ENCODE assay signal across 16 mouse cellular contexts in the genomic region with DNA sequence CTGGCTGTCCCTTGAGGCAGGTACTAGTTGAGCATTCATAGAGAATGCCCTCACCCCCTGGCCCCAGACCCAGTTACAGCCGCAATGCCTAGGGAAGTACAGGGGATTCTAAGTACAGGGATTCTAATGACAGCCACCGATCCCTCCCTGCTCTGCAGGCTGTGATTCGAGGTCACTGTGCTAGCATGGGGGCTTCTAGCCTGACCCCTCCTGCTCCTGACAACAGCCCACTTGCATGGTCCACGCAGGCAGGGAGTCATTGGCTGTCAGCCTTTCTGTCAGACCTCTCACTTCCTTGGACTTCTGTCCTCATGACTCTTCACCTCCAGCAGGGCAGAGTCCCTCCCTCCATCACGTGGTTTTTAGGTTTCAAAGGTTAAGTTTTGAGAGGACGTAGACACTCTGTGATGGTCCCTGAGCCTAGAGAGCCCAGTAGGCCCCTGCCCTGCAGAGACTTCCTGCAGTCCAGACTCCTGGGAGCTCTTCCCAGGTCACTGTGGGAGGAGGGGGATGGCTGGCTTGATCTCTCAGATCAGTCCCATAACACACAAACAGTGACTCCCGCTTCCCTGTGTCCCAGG. TPM values are rescaled to one million over a fixed set of nuclear protein-coding genes. Genes with fewer than 3 reads are reported as not detected.
A peak's percentile ranks its signal among the peaks of the same experiment; 100 is the strongest.
DNase-seq lines count a peak whose midpoint lies in the region; ATAC-seq and TF ChIP-seq lines count a peak whose summit lies in the region.
"Had no signal": no experiment of that assay in that cellular context is flagged by ENCODE, and none has a peak within 500 bp of the region (broad histone marks: within the 10 kb centered on the region; RNA-seq: fewer than 3 reads in every experiment).

No protein-coding gene starts in this region.

- peaks cover 82% of the 10 kb centered on the region for H3K4me1 ChIP-seq in hindbrain, embryonic 10.5 days (replicated peaks)
- H3K4me1 ChIP-seq in hindbrain, embryonic 14.5 days (replicated peaks; ENCODE audit: control insufficient read depth, insufficient read depth, low read length), result peaks cover 23% of the 10 kb centered on the region; the same call in 1 of the 2 replicates
- peaks cover 15% of the 10 kb centered on the region for H3K4me1 ChIP-seq in liver, postnatal 0 days (ENCODE audit: insufficient read depth)
- peaks cover 77% of the 10 kb centered on the region for H3K4me1 ChIP-seq in embryonic facial prominence, embryonic 10.5 days

- ATAC-seq in hindbrain, embryonic 14.5 days (ENCODE audit: low FRiP score), result no peak
- ATAC-seq in liver, postnatal 0 days, result peak; percentile 86
- ATAC-seq: Patski had no signal

- no peak overlapping the region for H3K9ac ChIP-seq in hindbrain, embryonic 14.5 days
- no peak overlapping the region; the same call in 1 of the 2 replicates for H3K9ac ChIP-seq in liver, postnatal 0 days (replicated peaks)
- H3K9ac ChIP-seq: forebrain, embryonic 12.5 days; heart, embryonic 15.5 days; neural tube, embryonic 12.5 days had no signal

- no peak for DNase-seq in hindbrain, embryonic 10.5 days (ENCODE audit: low spot score)
- no peak for DNase-seq in hindbrain, embryonic 14.5 days (ENCODE audit: low spot score)
- peak; percentile 68 for DNase-seq in kidney, adult 18-20 months
- DNase-seq in kidney, postnatal 14 days, result peak; percentile 77
- DNase-seq in liver, postnatal 0 days, result peak; percentile 47
- no peak for DNase-seq in lung, postnatal 4 days
- no peak for DNase-seq in embryonic facial prominence, embryonic 10.5 days (ENCODE audit: low spot score)
- DNase-seq: B cell, adult 2 months; lung, adult 18-20 months; thymus, adult 2 months had no signal

- no peak overlapping the region for H3K4me3 ChIP-seq in hindbrain, embryonic 10.5 days
- no peak overlapping the region for H3K4me3 ChIP-seq in hindbrain, embryonic 14.5 days (replicated peaks; ENCODE audit: low read length)
- H3K4me3 ChIP-seq in liver, postnatal 0 days (ENCODE audit: low read depth, low read length), result no peak overlapping the region
- no peak overlapping the region for H3K4me3 ChIP-seq in embryonic facial prominence, embryonic 10.5 days
- H3K4me3 ChIP-seq: forebrain, embryonic 12.5 days; heart, embryonic 15.5 days; hindbrain, embryonic 12.5 days; neural tube, embryonic 12.5 days had no signal

- H3K4me2 ChIP-seq in hindbrain, embryonic 14.5 days (replicated peaks), result no peak overlapping the region
- no peak overlapping the region for H3K4me2 ChIP-seq in liver, postnatal 0 days (ENCODE audit: low read depth, low read length)
- H3K4me2 ChIP-seq: forebrain, embryonic 12.5 days; heart, embryonic 15.5 days; hindbrain, embryonic 12.5 days; neural tube, embryonic 12.5 days had no signal

- H3K27me3 ChIP-seq in hindbrain, embryonic 10.5 days (ENCODE audit: insufficient read depth, poor library complexity, severe bottlenecking), result peaks cover 9% of the 10 kb centered on the region; the same call in 1 of the 2 replicates
- H3K27me3 ChIP-seq in hindbrain, embryonic 14.5 days (ENCODE audit: control insufficient read depth, insufficient read depth, low read length), result no peaks in the 10 kb centered on the region
- H3K27me3 ChIP-seq in liver, postnatal 0 days (ENCODE audit: insufficient read depth, low read length), result peaks cover 19% of the 10 kb centered on the region
- peaks cover 16% of the 10 kb centered on the region for H3K27me3 ChIP-seq in embryonic facial prominence, embryonic 10.5 days (replicated peaks; ENCODE audit: low read depth, poor library complexity, severe bottlenecking)
- H3K27me3 ChIP-seq: neural tube, embryonic 12.5 days; Patski had no signal

- H3K36me3 ChIP-seq in hindbrain, embryonic 10.5 days, result peaks cover 53% of the 10 kb centered on the region
- peaks cover 42% of the 10 kb centered on the region for H3K36me3 ChIP-seq in hindbrain, embryonic 14.5 days (replicated peaks; ENCODE audit: control insufficient read depth, insufficient read depth)
- H3K36me3 ChIP-seq in liver, postnatal 0 days (replicated peaks; ENCODE audit: insufficient read depth, low read length), result no peaks in the 10 kb centered on the region
- H3K36me3 ChIP-seq in embryonic facial prominence, embryonic 10.5 days (replicated peaks), result peaks cover 59% of the 10 kb centered on the region

- WGBS in hindbrain, embryonic 10.5 days, result 80% methylated on average over 7 of the region's 7 CpGs
- 83% methylated on average over 7 of the region's 7 CpGs for WGBS in hindbrain, embryonic 14.5 days
- 53% methylated on average over 7 of the region's 7 CpGs for WGBS in liver, postnatal 0 days (ENCODE audit: insufficient replicate concordance)
- 80% methylated on average over 7 of the region's 7 CpGs for WGBS in embryonic facial prominence, embryonic 10.5 days

- peak overlapping the region; percentile 54 for H3K27ac ChIP-seq in hindbrain, embryonic 10.5 days
- no peak overlapping the region for H3K27ac ChIP-seq in hindbrain, embryonic 14.5 days
- H3K27ac ChIP-seq in liver, postnatal 0 days (ENCODE audit: low read depth), result peak overlapping the region; percentile 77
- H3K27ac ChIP-seq in embryonic facial prominence, embryonic 10.5 days (replicated peaks), result no peak overlapping the region
- H3K27ac ChIP-seq: forebrain, embryonic 12.5 days; heart, embryonic 15.5 days; hindbrain, embryonic 12.5 days; neural tube, embryonic 12.5 days had no signal

- peak; percentile 58; the same call in 1 of the 2 replicates for TF ChIP-seq EP300 in liver, postnatal 0 days (IDR thresholded peaks at IDR 0.05; ENCODE audit: low read depth)

- H3K9me3 ChIP-seq in hindbrain, embryonic 10.5 days, result no peaks in the 10 kb centered on the region
- no peaks in the 10 kb centered on the region for H3K9me3 ChIP-seq in hindbrain, embryonic 14.5 days (ENCODE audit: control insufficient read depth, low read length)
- no peaks in the 10 kb centered on the region for H3K9me3 ChIP-seq in liver, postnatal 0 days (ENCODE audit: low read length)
- H3K9me3 ChIP-seq in embryonic facial prominence, embryonic 10.5 days, result no peaks in the 10 kb centered on the region
- H3K9me3 ChIP-seq: forebrain, embryonic 12.5 days; heart, embryonic 15.5 days; hindbrain, embryonic 12.5 days; neural tube, embryonic 12.5 days had no signal

- TF ChIP-seq CTCF in liver, postnatal 0 days (IDR thresholded peaks at IDR 0.05; ENCODE audit: low read depth), result no peak

RNA-seq across cellular contexts. Expression of a gene that starts 3.3 kb away (rescaled TPM):
- 66.4 and 73.5 TPM in 2 replicates for polyA plus RNA-seq in hindbrain, embryonic 10.5 days (2016; fragmentation: Nextera tagmentation; extraction: Ambion mirVana)
- polyA plus RNA-seq in hindbrain, embryonic 14.5 days (2014; fragmentation: Nextera tagmentation; extraction: Ambion mirVana), result 134 and 141 TPM in 2 replicates
- polyA plus RNA-seq in liver, postnatal 0 days (2015; fragmentation: Nextera tagmentation; extraction: Ambion mirVana), result 6.0 and 6.1 TPM in 2 replicates
- 49.6 and 51.6 TPM in 2 replicates for polyA plus RNA-seq in embryonic facial prominence, embryonic 10.5 days (2016; fragmentation: Nextera tagmentation; extraction: Ambion mirVana)

RNA-seq across cellular contexts. Expression of a gene that starts 25.4 kb away (rescaled TPM):
- 1.4 and 1.5 TPM in 2 replicates for polyA plus RNA-seq in hindbrain, embryonic 10.5 days (2016; fragmentation: Nextera tagmentation; extraction: Ambion mirVana)
- 3.2 and 4.2 TPM in 2 replicates for polyA plus RNA-seq in hindbrain, embryonic 14.5 days (2014; fragmentation: Nextera tagmentation; extraction: Ambion mirVana)
- 4.3 and 7.0 TPM in 2 replicates for polyA plus RNA-seq in liver, postnatal 0 days (2015; fragmentation: Nextera tagmentation; extraction: Ambion mirVana)
- 0.98 and 1.1 TPM in 2 replicates for polyA plus RNA-seq in embryonic facial prominence, embryonic 10.5 days (2016; fragmentation: Nextera tagmentation; extraction: Ambion mirVana)

RNA-seq across cellular contexts. Expression of a gene that starts 25.9 kb away (rescaled TPM):
- 7.7 and 10.9 TPM in 2 replicates for polyA plus RNA-seq in hindbrain, embryonic 10.5 days (2016; fragmentation: Nextera tagmentation; extraction: Ambion mirVana)
- polyA plus RNA-seq in hindbrain, embryonic 14.5 days (2014; fragmentation: Nextera tagmentation; extraction: Ambion mirVana), result 21.4 and 23.7 TPM in 2 replicates
- polyA plus RNA-seq in liver, postnatal 0 days (2015; fragmentation: Nextera tagmentation; extraction: Ambion mirVana), result 361 and 363 TPM in 2 replicates
- 10.4 and 12.7 TPM in 2 replicates for polyA plus RNA-seq in embryonic facial prominence, embryonic 10.5 days (2016; fragmentation: Nextera tagmentation; extraction: Ambion mirVana)

RNA-seq across cellular contexts. Expression of a gene that starts 35.9 kb away (rescaled TPM):
- polyA plus RNA-seq in hindbrain, embryonic 10.5 days (2016; fragmentation: Nextera tagmentation; extraction: Ambion mirVana), result not detected in 2 replicates
- not detected in 2 replicates for polyA plus RNA-seq in hindbrain, embryonic 14.5 days (2014; fragmentation: Nextera tagmentation; extraction: Ambion mirVana)
- polyA plus RNA-seq in liver, postnatal 0 days (2015; fragmentation: Nextera tagmentation; extraction: Ambion mirVana), result not detected in 2 replicates
- not detected in 2 replicates for polyA plus RNA-seq in embryonic facial prominence, embryonic 10.5 days (2016; fragmentation: Nextera tagmentation; extraction: Ambion mirVana)
- polyA plus RNA-seq: cortical plate, adult 2 months; forebrain, embryonic 12.5 days; heart, embryonic 15.5 days; hindbrain, embryonic 12.5 days; neural tube, embryonic 12.5 days; Patski had no signal

RNA-seq across cellular contexts. Expression of a gene that starts 36.8 kb away (rescaled TPM):
- not detected in 2 replicates for polyA plus RNA-seq in hindbrain, embryonic 10.5 days (2016; fragmentation: Nextera tagmentation; extraction: Ambion mirVana)
- polyA plus RNA-seq in hindbrain, embryonic 14.5 days (2014; fragmentation: Nextera tagmentation; extraction: Ambion mirVana), result 0.48 and 1.1 TPM in 2 replicates
- 73.4 and 80.3 TPM in 2 replicates for polyA plus RNA-seq in liver, postnatal 0 days (2015; fragmentation: Nextera tagmentation; extraction: Ambion mirVana)
- 0.24 and 0.37 TPM in 2 replicates for polyA plus RNA-seq in embryonic facial prominence, embryonic 10.5 days (2016; fragmentation: Nextera tagmentation; extraction: Ambion mirVana)

Comparison
In these comparisons a context has a peak if more than half of its experiments do, and no peak if none do; other contexts are left out.
1. H3K27ac ChIP-seq: peak in hindbrain, embryonic 10.5 days (single experiment) and liver, postnatal 0 days (single experiment); none in hindbrain, embryonic 14.5 days (single experiment) and embryonic facial prominence, embryonic 10.5 days (single experiment).
2. DNase-seq: peak in kidney, adult 18-20 months (single experiment), kidney, postnatal 14 days (single experiment) and liver, postnatal 0 days (single experiment); none in hindbrain, embryonic 10.5 days (single experiment), hindbrain, embryonic 14.5 days (single experiment), lung, postnatal 4 days (0 of 2) and embryonic facial prominence, embryonic 10.5 days (single experiment).
3. RNA of a gene that starts 25.9 kb away (polyA plus RNA-seq): 361 to 363 TPM in liver, postnatal 0 days; 21.4 to 23.7 TPM in hindbrain, embryonic 14.5 days, 10.4 to 12.7 TPM in embryonic facial prominence, embryonic 10.5 days and 7.7 to 10.9 TPM in hindbrain, embryonic 10.5 days; every median in the first group is over 10 times any median in the second.